Mouse (Mus musculus): ENCODE results near the gene Clhc1.
"Not testable (repeated sequence)": the region's sequence is repeated elsewhere in the genome, so short reads cannot be mapped to it uniquely, and the experiment has no call there.

The Clhc1 gene

GRCm38 (mm10) chr11:29547752-29548503 is at the start of gene Clhc1, which contains the start of gene Rps27a:
Gene Clhc1 (plus strand): TSS chr11:29547950.
Gene Rps27a (minus strand): TSS chr11:29548109.
- DNase-seq (ENCODE audit: low spot score in 2 of 2), result peak; percentile 93 to 97

GRCm38 (mm10) chr11:29503948-29504893 is 43.5 kb upstream of the Clhc1 start:
- no peak for DNase-seq (ENCODE audit: low spot score in 2 of 2)

GRCm38 (mm10) chr11:29504899-29505625 is 42.7 kb upstream of the Clhc1 start:
- no peak for DNase-seq (ENCODE audit: low spot score in 2 of 2)

- no peak for DNase-seq (ENCODE audit: low spot score in 2 of 2)
These were observed 38.3 kb upstream of the Clhc1 start for GRCm38 (mm10) chr11:29509421-29509820.

- no peak for DNase-seq (ENCODE audit: low spot score in 2 of 2)
These were observed 34.8 kb upstream of the Clhc1 start for GRCm38 (mm10) chr11:29512818-29513535.

GRCm38 (mm10) chr11:29514325-29514681 is 33.4 kb upstream of the Clhc1 start:
- DNase-seq (ENCODE audit: low spot score in 2 of 2), result no peak

GRCm38 (mm10) chr11:29514682-29515412 is 32.9 kb upstream of the Clhc1 start, which contains the start of gene Prorsd1:
Gene Prorsd1 (minus strand): TSS chr11:29515033.
- peak; percentile 87 to 90 for DNase-seq (ENCODE audit: low spot score in 2 of 2)

- peak; percentile 43 to 57 for DNase-seq (ENCODE audit: low spot score in 2 of 2)
These were observed 21.6 kb upstream of the Clhc1 start, which contains the start of gene Mtif2 for GRCm38 (mm10) chr11:29525988-29526794. Gene Mtif2 (plus strand): TSS chr11:29526408.

GRCm38 (mm10) chr11:29538201-29538600 is 9.5 kb upstream of the Clhc1 start:
- no peak for DNase-seq (ENCODE audit: low spot score in 2 of 2)

- no peak for DNase-seq (ENCODE audit: low spot score in 2 of 2)
These were observed 3.4 kb upstream of the Clhc1 start for GRCm38 (mm10) chr11:29544225-29544945.

- DNase-seq (ENCODE audit: low spot score in 2 of 2), result not testable (repeated sequence)
These were observed 2.5 kb upstream of the Clhc1 start for GRCm38 (mm10) chr11:29545150-29545752.

GRCm38 (mm10) chr11:29546297-29546696 is 1.5 kb upstream of the Clhc1 start:
- not testable (repeated sequence) for DNase-seq (ENCODE audit: low spot score in 2 of 2)

- no peak for DNase-seq (ENCODE audit: low spot score in 2 of 2)
These were observed 988 bp upstream of the Clhc1 start for GRCm38 (mm10) chr11:29546762-29547161.

- no peak for DNase-seq (ENCODE audit: low spot score in 2 of 2)
These were observed 450 bp upstream of the Clhc1 start for GRCm38 (mm10) chr11:29547249-29547751.

GRCm38 (mm10) chr11:29548504-29549424 is 1.0 kb downstream of the Clhc1 start:
- no peak for DNase-seq (ENCODE audit: low spot score in 2 of 2)

GRCm38 (mm10) chr11:29549425-29549778 is 1.7 kb downstream of the Clhc1 start:
- no peak for DNase-seq (ENCODE audit: low spot score in 2 of 2)

- no peak for DNase-seq (ENCODE audit: low spot score in 2 of 2)
These were observed 12.7 kb downstream of the Clhc1 start for GRCm38 (mm10) chr11:29560452-29560851.
